Mouse (Mus musculus) cerebellum, adult 2 months (tissue): ENCODE results near the gene Plcb1. TPM values are rescaled to one million over a fixed set of nuclear protein-coding genes. Genes with fewer than 3 reads are reported as not detected.
A peak's percentile ranks its signal among the peaks of the same experiment; 100 is the strongest.

Experiments
- DNase-seq, 2 experiments: peaks; one replicate each; pipeline ENCODE4 v3.0.0; 2021
- H3K27ac ChIP-seq: fragments of 200-500 bp; 2 replicates; pipeline ENCODE4 v1.5.1; 2012; ENCODE audit warnings: low read length, control low read depth, inconsistent platforms; ENCODE audit not compliant: insufficient read depth
- H3K27me3 ChIP-seq: fragments of 200-500 bp; 2 replicates; pipeline ENCODE4 v1.6.1; 2012; ENCODE audit warnings: inconsistent platforms, mild to moderate bottlenecking, low read length, moderate library complexity; ENCODE audit not compliant: control insufficient read depth, insufficient read depth
- H3K4me1 ChIP-seq: fragments of 200-500 bp; 2 replicates; pipeline ENCODE4 v1.6.1; 2011; ENCODE audit warnings: low read length; ENCODE audit not compliant: control insufficient read depth, insufficient read depth
- H3K4me3 ChIP-seq: fragments of 200-500 bp; replicated peaks from 2 replicates; pipeline ENCODE3; 2011; ENCODE audit warnings: mild to moderate bottlenecking, low read depth, low read length, control low read depth; ENCODE audit not compliant: insufficient read depth
- CTCF ChIP-seq: fragments of 200-500 bp; IDR thresholded peaks from 2 replicates; pipeline ENCODE4 v1.5.1; 2011; ENCODE audit warnings: low read depth, mild to moderate bottlenecking, control low read depth, low read length, moderate library complexity, borderline replicate concordance; ENCODE audit not compliant: insufficient read depth
- POLR2A ChIP-seq: fragments of 200-500 bp; IDR thresholded peaks from 2 replicates; pipeline ENCODE4 v1.6.1; 2011; ENCODE audit warnings: low read length, control low read depth, borderline replicate concordance; ENCODE audit not compliant: insufficient read depth
- WGBS: fragments of 180-500 bp; shearing (Covaris S2); methylation state at CpG from one replicate; pipeline ENCODE4 v1.1.7; 2018; 5-methylcytosine and 5-hydroxymethylcytosine counted together
- polyA plus RNA-seq: library from polyadenylated mRNA; depleted of rRNA; stranded (reverse); fragments of >200 nt; gene quantifications from 2 replicates; pipeline ENCODE4 v1.2.3, GENCODE M21; 2012

Gene Plcb1
- polyA plus RNA-seq, 1 experiment, result 18.5 TPM

DNA sequence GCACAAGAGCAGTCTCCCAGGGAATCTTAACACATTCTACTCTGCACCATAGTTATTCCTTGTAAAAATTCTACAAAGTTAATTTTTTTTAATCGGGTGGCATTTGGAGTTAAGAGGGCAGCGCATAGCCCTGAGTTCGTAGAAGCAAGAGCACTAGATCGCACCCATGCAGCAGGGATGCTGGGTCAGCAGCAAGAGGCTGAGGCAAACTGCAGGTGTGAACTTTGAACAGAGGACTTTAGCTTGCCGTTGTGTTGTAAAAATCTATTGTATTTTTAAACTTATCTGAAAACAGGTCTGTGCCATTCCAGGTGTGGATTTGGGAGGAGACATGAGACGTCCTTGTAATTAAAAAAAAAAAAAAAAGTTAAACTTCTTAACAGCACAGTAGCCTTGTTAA is 613.9 kb downstream of the Plcb1 start:
- H3K27me3 ChIP-seq, result no peaks in the 10 kb centered on the region
- H3K4me1 ChIP-seq, result no peaks in the 10 kb centered on the region
- H3K4me3 ChIP-seq, result no peak overlapping the region
- 94% methylated on average over 6 of the region's 6 CpGs for WGBS
- DNase-seq, result no peak
- H3K27ac ChIP-seq, result no peak overlapping the region
- TF ChIP-seq POLR2A, result no peak

DNA sequence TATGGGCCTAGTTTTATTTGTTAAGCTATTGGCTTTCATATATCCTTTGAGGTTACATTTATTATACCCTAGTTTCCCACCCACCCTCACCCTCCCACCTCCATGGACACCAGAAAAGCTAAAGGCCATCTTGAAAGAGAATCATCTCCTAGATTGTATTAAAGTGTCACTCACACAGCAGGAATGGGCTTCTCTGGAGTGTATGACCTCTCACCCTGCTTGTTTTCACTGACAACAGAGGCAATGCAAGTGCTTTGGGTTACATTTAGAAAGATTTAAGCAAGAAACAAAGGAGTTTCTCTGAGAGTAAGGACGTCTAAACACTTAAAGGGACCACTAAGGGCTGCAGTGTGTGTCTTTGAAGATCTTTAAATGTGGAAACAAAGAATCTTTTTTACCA is 617.0 kb downstream of the Plcb1 start:
- no peak overlapping the region for H3K27ac ChIP-seq
- 60% methylated on average over 1 of the region's 1 CpGs for WGBS
- no peak overlapping the region for H3K4me3 ChIP-seq
- no peaks in the 10 kb centered on the region for H3K27me3 ChIP-seq
- DNase-seq, result no peak
- H3K4me1 ChIP-seq, result no peaks in the 10 kb centered on the region
- TF ChIP-seq CTCF (no peak), POLR2A (no peak)

- 78% methylated on average over 6 of the region's 6 CpGs for WGBS
- no peak for DNase-seq
- Histone ChIP-seq H3K4me3 (no peak overlapping the region), H3K27ac (no peak overlapping the region), H3K27me3 (no peaks in the 10 kb centered on the region), H3K4me1 (no peaks in the 10 kb centered on the region)
- TF ChIP-seq CTCF (no peak), POLR2A (no peak)
Observed at GRCm38 (mm10) chr2:135403344-135403743, 617.5 kb downstream of the Plcb1 start.

DNA sequence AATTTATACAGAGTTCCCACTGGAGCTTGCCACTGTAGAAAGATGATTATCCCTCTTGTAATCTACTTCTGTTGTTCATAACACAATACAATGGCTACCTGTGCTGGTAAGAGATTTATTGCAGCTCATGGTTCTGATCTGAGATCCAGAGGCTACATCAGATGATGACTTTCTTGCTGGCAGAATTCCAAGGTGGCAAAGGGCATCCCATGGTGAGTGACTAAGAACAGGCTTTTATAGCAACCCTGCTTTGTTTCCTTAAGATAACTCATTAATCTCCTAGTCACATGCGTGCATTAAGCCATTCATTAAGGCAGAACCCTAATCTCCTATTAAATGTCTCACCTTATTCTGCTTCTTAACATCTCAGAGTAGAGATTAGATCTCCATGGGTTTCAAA is 618.2 kb downstream of the Plcb1 start:
- no peak for DNase-seq
- Histone ChIP-seq H3K4me1 (no peaks in the 10 kb centered on the region), H3K27me3 (no peaks in the 10 kb centered on the region), H3K27ac (no peak overlapping the region), H3K4me3 (no peak overlapping the region)
- no peak for TF ChIP-seq CTCF
- no peak for TF ChIP-seq POLR2A
- 93% methylated on average over 1 of the region's 1 CpGs for WGBS

- no peak for DNase-seq
- Histone ChIP-seq H3K4me3 (no peak overlapping the region), H3K27me3 (no peaks in the 10 kb centered on the region), H3K4me1 (peaks cover 5% of the 10 kb centered on the region; the same call in 1 of the 2 replicates), H3K27ac (no peak overlapping the region)
- TF ChIP-seq POLR2A (no peak), CTCF (no peak)
- WGBS, result 75% methylated on average over 5 of the region's 5 CpGs
Observed at GRCm38 (mm10) chr2:135409418-135410097, 623.7 kb downstream of the Plcb1 start.

DNA sequence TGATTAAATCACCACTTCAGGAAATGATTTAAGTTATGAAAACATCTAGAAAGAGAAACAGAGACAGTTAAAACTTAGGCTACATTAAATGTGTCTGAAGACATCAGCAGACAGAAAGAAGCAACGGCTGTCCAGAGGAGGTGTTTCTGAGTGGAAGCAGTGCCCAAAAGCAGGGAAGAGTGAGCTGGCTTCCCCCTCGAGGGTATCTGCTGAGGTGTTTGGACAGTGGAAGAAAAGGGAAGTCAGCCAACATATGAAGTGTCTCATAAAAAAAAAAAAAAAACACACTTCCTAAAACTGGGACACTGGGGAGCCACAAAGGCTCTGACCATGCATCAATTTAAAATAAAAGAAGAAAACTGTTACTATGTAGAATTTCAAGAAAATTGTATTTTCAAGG is 625.8 kb downstream of the Plcb1 start:
- DNase-seq, result no peak
- H3K27me3 ChIP-seq, result no peaks in the 10 kb centered on the region
- peaks cover 5% of the 10 kb centered on the region; the same call in 1 of the 2 replicates for H3K4me1 ChIP-seq
- no peak overlapping the region for H3K27ac ChIP-seq
- WGBS, result 50% methylated on average over 2 of the region's 2 CpGs
- no peak overlapping the region for H3K4me3 ChIP-seq
- TF ChIP-seq CTCF (no peak), POLR2A (no peak)

- WGBS, result 12% methylated on average over 4 of the region's 4 CpGs
- Histone ChIP-seq H3K4me1 (peaks cover 5% of the 10 kb centered on the region; the same call in 1 of the 2 replicates), H3K27me3 (no peaks in the 10 kb centered on the region), H3K4me3 (no peak overlapping the region), H3K27ac (no peak overlapping the region)
- TF ChIP-seq CTCF (no peak), POLR2A (no peak)
- DNase-seq, result peak in 1 of 2 experiments; percentile 60
Observed at GRCm38 (mm10) chr2:135415137-135415536, 629.3 kb downstream of the Plcb1 start.

- no peaks in the 10 kb centered on the region; the same call in 1 of the 2 replicates for H3K4me1 ChIP-seq
- TF ChIP-seq POLR2A (no peak), CTCF (no peak)
- 47% methylated on average over 5 of the region's 5 CpGs for WGBS
Observed at GRCm38 (mm10) chr2:135419301-135419700, 633.4 kb downstream of the Plcb1 start.

More at GRCm38 (mm10) chr2:135419301-135419700, 633.4 kb downstream of the Plcb1 start:
- DNase-seq, result no peak
- H3K27ac ChIP-seq, result no peak overlapping the region
- no peaks in the 10 kb centered on the region for H3K27me3 ChIP-seq
- H3K4me3 ChIP-seq, result no peak overlapping the region
